Mouse (Mus musculus) lung, postnatal 10 days (tissue): ENCODE data around the gene Olfr1170.

Experiments used
- DNase-seq: peaks from one replicate; pipeline ENCODE4 v3.0.0; 2021

The Olfr1170 gene

GRCm38 (mm10) chr2:88228234-88228633 lies at the start of gene Olfr1170:
Gene Olfr1170, minus strand, starts transcription at chr2:88228334.
- no peak for DNase-seq

- DNase-seq, result no peak
Measured at GRCm38 (mm10) chr2:88220784-88221183, 7.3 kb downstream of the Olfr1170 start.

- no peak for DNase-seq
Measured at GRCm38 (mm10) chr2:88181580-88181979, 46.6 kb downstream of the Olfr1170 start, which contains the start of gene Olfr1168. Gene Olfr1168, plus strand, starts transcription at chr2:88181880.
